Mouse (Mus musculus) myocyte (in vitro differentiated cells): ENCODE data around the gene Tmem256.

ENCODE experiments used
- CEBPB ChIP-seq: IDR thresholded peaks from 2 replicates; pipeline ENCODE4 v1.6.1; 2011; ENCODE audit warnings: mild to moderate bottlenecking, moderate library complexity; ENCODE audit not compliant: poor library complexity, insufficient read depth, severe bottlenecking
- MAX ChIP-seq: IDR thresholded peaks from one replicate; pipeline ENCODE4 v1.6.1; 2011; ENCODE audit warnings: low read depth, mild to moderate bottlenecking, control low read depth
- MYOD1 ChIP-seq, 3 experiments: IDR thresholded peaks; one replicate each; pipeline ENCODE4 v1.6.1; 2011; ENCODE audit warnings: control low read depth in 2 of 3, low read depth in 2 of 3, mild to moderate bottlenecking in 2 of 3, moderate library complexity in 1 of 3; ENCODE audit not compliant: insufficient read length in 2 of 3, control insufficient read depth in 1 of 3
- MYOG ChIP-seq, 3 experiments: IDR thresholded peaks; one replicate each; pipeline ENCODE4 v1.6.1; 2011; ENCODE audit warnings: control low read depth in 2 of 3, low read depth in 2 of 3, mild to moderate bottlenecking in 2 of 3; ENCODE audit not compliant: insufficient read length in 2 of 3, control insufficient read depth in 1 of 3, insufficient read depth in 1 of 3
- POLR2A ChIP-seq: IDR thresholded peaks from one replicate; pipeline ENCODE4 v1.6.1; 2011; ENCODE audit warnings: low read depth, mild to moderate bottlenecking, control low read depth, moderate library complexity; ENCODE audit not compliant: insufficient read length
- POLR2AphosphoS2 ChIP-seq: IDR thresholded peaks from one replicate; pipeline ENCODE4 v1.6.1; 2011; ENCODE audit warnings: low read depth, control low read depth; ENCODE audit not compliant: insufficient read length
- TCF12 ChIP-seq: IDR thresholded peaks from one replicate; pipeline ENCODE4 v1.6.1; 2011; ENCODE audit warnings: mild to moderate bottlenecking, control low read depth; ENCODE audit not compliant: poor library complexity, insufficient read depth, severe bottlenecking

DNA sequence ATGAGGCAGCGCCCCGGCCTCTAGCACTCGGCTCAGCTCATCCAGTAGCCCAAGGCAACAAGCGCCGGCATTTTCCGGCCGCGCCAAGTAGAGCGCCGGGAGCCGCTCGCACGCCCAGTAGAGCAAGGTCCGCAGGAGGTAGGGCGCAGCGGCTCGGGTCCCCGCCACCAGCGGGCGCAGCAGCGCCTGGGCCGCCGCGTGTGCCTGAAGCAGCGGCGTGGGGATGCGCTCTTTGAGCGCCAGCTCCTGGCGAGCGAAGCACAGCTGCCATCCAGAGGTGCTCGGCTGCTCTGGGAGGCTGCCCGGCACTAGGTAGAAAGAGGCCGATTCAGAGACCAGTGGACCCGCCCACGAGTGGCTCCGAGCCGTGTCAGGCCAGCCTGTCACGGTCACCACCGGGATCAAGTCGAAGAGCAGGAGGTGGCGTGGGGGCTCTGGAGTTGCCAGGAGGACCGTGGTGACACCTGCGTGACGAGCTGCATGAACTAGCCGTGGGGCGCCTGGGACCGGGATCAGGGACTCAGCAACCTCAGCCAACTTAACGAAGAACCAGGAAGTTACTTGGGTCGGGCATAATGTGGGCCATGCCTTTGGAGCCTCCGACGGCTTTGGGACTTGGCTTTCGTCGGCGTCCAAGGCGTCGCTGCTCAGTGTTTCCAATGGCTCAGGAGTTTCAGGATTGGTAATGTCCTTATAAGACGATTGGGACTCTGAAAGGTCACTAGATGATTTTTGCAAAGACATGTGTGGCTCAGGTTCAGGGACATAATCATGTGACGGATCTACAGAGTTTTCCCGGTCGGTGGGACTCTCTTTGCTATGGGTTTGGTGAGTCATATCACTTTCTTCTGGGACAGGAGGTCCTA is 34.3 kb upstream of the Tmem256 start:
- TF ChIP-seq POLR2A (peak; percentile 50), MYOG (IDR thresholded peaks at IDR 0.05; ENCODE audit: control insufficient read depth in 1 of 3, insufficient read depth in 1 of 3, insufficient read length in 2 of 3, low read depth in 2 of 3) (peak in 1 of 3 experiments; percentile 64), MYOD1 (IDR thresholded peaks at IDR 0.05; ENCODE audit: control insufficient read depth in 1 of 3, insufficient read length in 2 of 3, low read depth in 2 of 3) (peak in 2 of 3 experiments; percentile 1 to 36), MAX (no peak), TCF12 (no peak), POLR2AphosphoS2 (no peak), CEBPB (no peak)
